Mouse (Mus musculus) kidney, adult 10 weeks (tissue): ENCODE results near the gene Rrp1. TPM values are rescaled to one million over a fixed set of nuclear protein-coding genes. Genes with fewer than 3 reads are reported as not detected.

ENCODE experiments used
- polyA plus RNA-seq: library from polyadenylated mRNA; stranded (reverse); fragments of 350-450 nt; fragmentation: Illumina TruSeq; extraction: RNeasy Lipid Tissue Mini Kit (QIAGEN cat#74804); gene quantifications from one replicate; pipeline ENCODE4 v1.2.3, GENCODE M21; 2014; ENCODE audit warnings: low read depth, low replicate concordance

Rrp1 gene
- 35.3 TPM for polyA plus RNA-seq

DNA sequence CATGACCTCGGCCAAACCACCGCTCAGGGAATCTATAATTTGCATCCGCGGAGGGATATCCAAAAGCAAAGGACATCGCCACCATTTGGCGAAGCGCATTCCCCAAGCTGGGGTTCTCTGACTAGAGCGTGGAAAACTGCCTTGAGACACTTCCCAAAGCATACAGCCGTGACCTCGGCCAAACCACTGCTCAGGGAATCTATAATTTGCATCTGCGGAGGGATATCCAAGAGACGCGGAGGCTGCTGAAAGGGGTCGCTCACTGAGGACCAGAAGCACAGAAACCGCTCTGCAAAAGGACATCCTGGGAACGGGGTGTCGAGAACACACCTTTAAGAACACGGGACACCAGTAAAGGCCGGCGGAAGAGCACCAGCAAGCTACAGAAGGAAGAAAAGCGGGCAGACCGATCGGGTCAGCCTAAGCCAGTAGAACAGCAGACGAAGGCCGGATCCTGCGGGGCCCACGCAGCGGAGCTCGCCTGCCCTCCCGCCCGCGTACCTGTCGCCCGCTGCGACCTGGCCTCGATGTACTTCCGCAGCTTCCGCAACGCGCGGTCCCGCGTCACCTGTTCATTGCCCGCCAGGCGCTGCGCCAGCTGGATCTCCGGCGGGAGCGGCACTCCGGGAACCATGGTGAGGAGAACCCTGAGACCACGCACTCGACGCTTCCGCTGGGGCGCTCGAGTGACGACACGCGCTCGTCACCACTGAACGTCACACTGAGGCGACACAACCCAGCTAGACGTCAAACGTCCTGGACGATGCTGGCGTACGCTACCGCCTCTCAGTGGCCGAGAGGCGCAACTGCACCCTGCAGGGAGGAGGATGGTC is at the start of gene Rrp1:
Rrp1 (minus strand) TSS at position 725 of the 833 bp plus-strand sequence.

DNA sequence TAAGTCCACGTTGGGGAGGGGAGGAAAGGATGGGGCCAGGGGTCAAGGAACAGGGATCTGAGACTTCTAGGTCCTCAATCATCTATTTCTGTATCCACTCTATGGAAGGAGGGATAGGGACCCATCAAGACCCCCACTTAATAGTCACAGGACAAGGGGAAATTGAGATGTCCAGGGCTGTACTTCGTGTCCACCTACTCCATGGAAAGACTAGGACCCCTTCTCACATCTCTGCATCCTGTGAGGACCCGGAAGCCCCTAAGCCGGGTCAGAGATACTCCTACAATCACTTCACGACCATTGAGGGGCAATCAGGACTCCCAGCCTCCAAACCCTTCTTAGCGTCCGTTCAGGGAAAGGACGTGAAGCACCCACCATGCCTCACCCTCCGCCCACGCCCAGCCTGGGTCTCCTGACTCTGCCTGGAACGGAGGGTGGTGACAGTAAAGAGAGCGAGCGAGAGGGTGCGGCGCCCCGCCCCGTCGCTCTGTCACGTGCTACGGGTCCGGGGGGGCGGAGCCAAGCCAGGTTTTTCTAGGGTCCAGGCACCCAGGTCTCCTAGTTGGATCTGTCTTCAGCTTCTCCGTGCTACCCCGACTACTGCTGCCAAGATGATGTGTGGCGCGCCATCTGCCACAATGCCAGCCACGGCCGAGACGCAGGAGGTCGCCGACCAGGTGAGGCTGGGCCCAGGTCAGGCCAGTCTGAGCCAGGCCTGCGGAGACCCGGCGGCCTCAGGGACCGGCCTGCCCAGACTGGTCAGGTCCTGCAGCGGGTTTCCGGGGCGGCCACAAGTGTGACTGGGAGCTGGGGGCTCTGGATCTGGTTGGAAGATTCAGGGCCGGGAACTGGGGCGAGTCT is 12.6 kb upstream of the Rrp1 start, which contains the start of gene Cstb:
Cstb (plus strand) TSS at position 489 of the 861 bp plus-strand sequence.

DNA sequence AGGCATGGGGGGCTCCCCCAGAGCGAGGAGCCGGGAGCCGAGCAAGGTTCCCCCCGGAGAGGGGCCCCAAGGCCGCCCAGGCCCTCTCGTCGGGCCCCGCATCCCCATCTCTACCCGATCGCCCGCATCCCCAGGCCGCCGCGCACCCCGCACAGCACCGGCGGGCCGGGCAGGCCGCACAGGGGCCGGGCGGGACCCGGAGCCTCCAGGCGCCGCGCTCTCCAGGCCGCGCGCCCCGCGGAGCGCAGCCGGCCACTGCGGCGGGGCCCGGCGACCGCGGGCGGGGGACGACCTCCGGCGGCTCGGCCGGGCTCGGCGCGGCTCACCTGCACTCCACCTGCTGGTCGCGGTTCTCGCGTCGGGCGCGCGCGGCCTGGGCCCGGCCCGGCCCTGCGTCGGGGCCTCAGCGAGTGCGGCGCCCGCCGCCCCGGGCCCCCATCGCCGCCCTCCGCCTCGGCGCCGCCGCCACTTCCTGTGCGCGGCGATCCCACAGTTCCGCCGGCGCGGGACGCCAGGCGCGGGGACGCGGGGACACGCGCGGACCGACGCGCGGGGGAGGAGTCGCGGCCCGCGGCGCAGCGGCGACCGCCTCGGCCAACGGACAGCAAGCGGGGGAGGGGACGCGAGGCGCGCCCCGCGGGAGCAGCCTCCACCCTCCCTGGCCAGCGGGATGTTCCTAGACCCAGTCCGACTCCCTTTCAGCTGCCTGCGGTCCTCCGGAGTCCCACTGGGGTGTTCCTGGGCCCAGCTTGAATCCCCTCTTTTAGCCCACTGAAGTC is 60.8 kb downstream of the Rrp1 start, which contains the start of gene Agpat3:
Agpat3 (minus strand) TSS at position 603 of the 779 bp plus-strand sequence.

Other genes with a start within 250 kb of the Rrp1 start
- 63.5 TPM for gene D10Jhu81e, start 243.3 kb downstream of the Rrp1 start, polyA plus RNA-seq
- gene Pwp2, start 227.9 kb downstream of the Rrp1 start, polyA plus RNA-seq = 2.1 TPM
- gene Trappc10, start 168.4 kb downstream of the Rrp1 start, polyA plus RNA-seq = 16.4 TPM
- 46.5 TPM for gene Agpat3, start 60.6 kb downstream of the Rrp1 start, polyA plus RNA-seq
- 86.4 TPM for gene Cstb, start 12.6 kb upstream of the Rrp1 start, polyA plus RNA-seq
- gene Pdxk, start 51.9 kb upstream of the Rrp1 start, polyA plus RNA-seq = 23.9 TPM
- gene Olfr1358, start 104.4 kb upstream of the Rrp1 start, polyA plus RNA-seq = not detected
- 5.6 TPM for gene Ilvbl, start 161.3 kb upstream of the Rrp1 start, polyA plus RNA-seq
- gene Syde1, start 178.9 kb upstream of the Rrp1 start, polyA plus RNA-seq = 7.0 TPM
- not detected for gene Olfr1357, start 205.0 kb upstream of the Rrp1 start, polyA plus RNA-seq